Mouse (Mus musculus) heart, postnatal 0 days (tissue): ENCODE measurements around the gene Gnas.

Experiments used
- CTCF ChIP-seq: IDR thresholded peaks from 2 replicates; pipeline ENCODE4 v1.5.1; 2016; ENCODE audit warnings: antibody characterized with exemption, control low read depth, low read depth
- EP300 ChIP-seq: IDR thresholded peaks from 2 replicates; pipeline ENCODE4 v1.6.1; 2016; ENCODE audit warnings: antibody characterized with exemption, low read depth

GRCm38 (mm10) chr2:174366571-174366970, 82.5 kb downstream of the Gnas start:
- TF ChIP-seq CTCF (no peak), EP300 (no peak)
